Mouse (Mus musculus): ENCODE measurements around the gene Otub2.

Gene Otub2

GRCm38 (mm10) chr12:103445060-103445459, 56.6 kb downstream of the Otub2 start:
- no peak for DNase-seq

GRCm38 (mm10) chr12:103453361-103453760, 64.9 kb downstream of the Otub2 start:
- DNase-seq = no peak
